Mouse (Mus musculus): Measurements from ENCODE around the gene Arid4b.

GRCm38 (mm10) chr13:14039292-14039965 is 23.6 kb upstream of the Arid4b start, which contains the start of gene Tbce:
- no peak for TF ChIP-seq MAX (IDR thresholded peaks at IDR 0.05; ENCODE audit: low read depth)
- TF ChIP-seq POLR2A (IDR thresholded peaks at IDR 0.05; ENCODE audit: insufficient read length, low read depth): peak; percentile 74
- TF ChIP-seq MYOD1 (IDR thresholded peaks at IDR 0.05; ENCODE audit: control insufficient read depth in 1 of 3, insufficient read length in 2 of 3, low read depth in 2 of 3): no peak
- no peak for TF ChIP-seq TCF12 (IDR thresholded peaks at IDR 0.05; ENCODE audit: insufficient read depth, poor library complexity, severe bottlenecking)
- TF ChIP-seq E2F4 (IDR thresholded peaks at IDR 0.05; ENCODE audit: insufficient read depth): no peak
- no peak for TF ChIP-seq REST (IDR thresholded peaks at IDR 0.05; ENCODE audit: insufficient read depth, insufficient read length)
- TF ChIP-seq MYOG (IDR thresholded peaks at IDR 0.05; ENCODE audit: control insufficient read depth in 1 of 3, insufficient read depth in 1 of 3, insufficient read length in 2 of 3, low read depth in 2 of 3): no peak
- TF ChIP-seq USF1 (IDR thresholded peaks at IDR 0.05; ENCODE audit: low read depth): no peak

Data from myocyte (in vitro differentiated cells).